Mouse (Mus musculus) heart, embryonic 13.5 days (tissue): Measurements from ENCODE around the gene Spsb1. TPM values are rescaled to one million over a fixed set of nuclear protein-coding genes. Genes with fewer than 3 reads are reported as not detected.

Experiments
- ATAC-seq: fragments of 200-750 bp; cut with Nextera tagmentation; 2 replicates; pipeline ENCODE4 v1.8.0; 2017; ENCODE audit warnings: moderate TSS enrichment; ENCODE audit not compliant: insufficient number of reproducible peaks, low FRiP score, low TSS enrichment; ENCODE audit errors: extremely low read depth
- H3K27ac ChIP-seq: fragments of 300-500 bp; sonication (generic); replicated peaks from 2 replicates; pipeline ENCODE4 v1.5.1; 2015; ENCODE audit warnings: moderate library complexity, mild to moderate bottlenecking, inconsistent platforms
- H3K27me3 ChIP-seq: fragments of 300-500 bp; sonication (generic); replicated peaks from 2 replicates; pipeline ENCODE4 v1.6.1; 2015; ENCODE audit warnings: mild to moderate bottlenecking, inconsistent platforms
- H3K36me3 ChIP-seq: fragments of 300-500 bp; sonication (generic); 2 replicates; pipeline ENCODE4 v1.6.1; 2015; ENCODE audit warnings: mild to moderate bottlenecking, inconsistent platforms
- H3K4me1 ChIP-seq: fragments of 300-500 bp; sonication (generic); 2 replicates; pipeline ENCODE4 v1.6.1; 2015; ENCODE audit warnings: inconsistent platforms
- H3K4me2 ChIP-seq: fragments of 300-500 bp; sonication (generic); 2 replicates; pipeline ENCODE4 v1.6.1; 2015; ENCODE audit warnings: inconsistent platforms, mild to moderate bottlenecking, moderate library complexity
- H3K4me3 ChIP-seq: fragments of 300-500 bp; sonication (generic); 2 replicates; pipeline ENCODE4 v1.5.1; 2015; ENCODE audit warnings: moderate library complexity, mild to moderate bottlenecking, inconsistent platforms
- H3K9ac ChIP-seq: fragments of 300-500 bp; sonication (generic); 2 replicates; pipeline ENCODE4 v1.6.1; 2015; ENCODE audit warnings: inconsistent platforms, mild to moderate bottlenecking, moderate library complexity
- H3K9me3 ChIP-seq: fragments of 300-500 bp; sonication (generic); 2 replicates; pipeline ENCODE4 v1.6.1; 2016; ENCODE audit warnings: inconsistent platforms
- WGBS: fragments of 180-500 bp; shearing (Covaris S2); methylation state at CpG from one replicate; pipeline ENCODE4 v1.1.7; 2015; ENCODE audit warnings: mixed read lengths; 5-methylcytosine and 5-hydroxymethylcytosine counted together
- polyA plus RNA-seq: library from polyadenylated mRNA; unstranded; fragments of >200 nt; fragmentation: Nextera tagmentation; extraction: Ambion mirVana; gene quantifications from 2 replicates; pipeline ENCODE4 v1.2.1, GENCODE M21; 2015

Spsb1 gene
- polyA plus RNA-seq, 1 experiment from 2014 or later: 4.3 TPM

DNA sequence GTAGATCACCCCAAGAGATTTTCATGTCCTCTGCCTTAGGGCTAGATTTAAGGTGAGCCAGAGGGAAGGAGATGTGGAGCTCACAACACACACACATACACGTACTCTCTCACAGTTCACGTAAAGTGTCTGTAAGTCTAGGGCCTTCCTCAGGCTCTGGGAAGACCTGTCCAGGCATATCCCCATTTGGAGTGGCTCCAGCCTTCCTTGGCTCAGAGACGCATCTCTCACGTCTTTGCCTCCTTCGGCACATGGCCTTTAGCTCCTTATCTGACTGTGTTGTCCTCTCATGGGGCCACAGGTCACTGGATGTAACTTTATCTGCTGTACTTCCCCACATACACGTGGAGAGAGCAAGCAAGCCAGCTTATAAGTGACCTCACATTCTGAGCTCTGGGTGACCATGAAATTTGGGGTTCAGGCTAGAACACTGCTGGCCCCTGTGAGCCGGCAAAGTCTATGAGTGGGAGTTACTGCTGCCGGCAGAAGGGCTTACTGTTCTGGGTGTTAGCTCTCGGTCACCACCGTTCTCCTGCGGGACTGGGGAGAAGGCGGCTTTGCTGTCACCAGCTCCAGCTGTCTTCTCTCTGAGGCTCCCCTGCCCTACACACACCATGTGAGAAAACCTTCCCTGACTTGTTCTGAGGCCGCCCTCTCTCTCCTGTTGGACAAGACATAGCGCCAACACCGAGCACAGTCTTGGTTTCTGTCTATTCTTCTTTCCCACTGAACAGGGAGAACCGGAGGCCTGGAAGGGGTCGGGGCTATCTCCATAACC is 72.5 kb downstream of the Spsb1 start:
- H3K4me3 ChIP-seq: no peak overlapping the region
- no peak for ATAC-seq
- no peak overlapping the region for H3K9ac ChIP-seq
- H3K27me3 ChIP-seq: peaks cover 30% of the 10 kb centered on the region; the same call in 1 of the 2 replicates
- peaks cover 36% of the 10 kb centered on the region for H3K4me1 ChIP-seq
- H3K27ac ChIP-seq: 0 out of 2 replicates have a peak overlapping the region, but pooled peaks have one; percentile 12
- no peaks in the 10 kb centered on the region for H3K36me3 ChIP-seq
- no peaks in the 10 kb centered on the region for H3K9me3 ChIP-seq
- no peak overlapping the region for H3K4me2 ChIP-seq
- WGBS: 36% methylated on average over 17 of the region's 17 CpGs

DNA sequence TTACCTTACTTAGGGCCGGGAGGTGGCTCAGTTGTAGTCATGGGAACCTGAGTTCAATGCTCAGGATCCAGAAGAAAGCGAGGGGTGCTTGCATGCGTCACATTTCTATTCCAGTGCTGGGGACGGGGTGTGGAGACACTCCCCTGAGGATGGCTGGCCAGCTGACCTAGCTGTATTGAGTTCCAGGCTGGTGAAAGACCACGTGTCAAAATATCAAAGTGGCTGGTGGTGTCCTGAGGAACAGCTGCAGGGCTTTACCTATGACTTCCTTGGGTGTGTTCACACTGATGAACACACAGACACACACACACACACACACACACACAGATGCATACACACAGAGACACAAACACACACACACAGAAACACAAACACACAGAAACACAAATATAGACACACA is 73.9 kb downstream of the Spsb1 start:
- WGBS: 69% methylated on average over 5 of the region's 5 CpGs
- Histone ChIP-seq H3K4me2 (no peak overlapping the region), H3K9ac (no peak overlapping the region), H3K4me3 (no peak overlapping the region), H3K27me3 (peaks cover 30% of the 10 kb centered on the region; the same call in 1 of the 2 replicates), H3K4me1 (peaks cover 37% of the 10 kb centered on the region), H3K9me3 (no peaks in the 10 kb centered on the region), H3K36me3 (no peaks in the 10 kb centered on the region), H3K27ac (no peak overlapping the region)
- ATAC-seq: no peak

DNA sequence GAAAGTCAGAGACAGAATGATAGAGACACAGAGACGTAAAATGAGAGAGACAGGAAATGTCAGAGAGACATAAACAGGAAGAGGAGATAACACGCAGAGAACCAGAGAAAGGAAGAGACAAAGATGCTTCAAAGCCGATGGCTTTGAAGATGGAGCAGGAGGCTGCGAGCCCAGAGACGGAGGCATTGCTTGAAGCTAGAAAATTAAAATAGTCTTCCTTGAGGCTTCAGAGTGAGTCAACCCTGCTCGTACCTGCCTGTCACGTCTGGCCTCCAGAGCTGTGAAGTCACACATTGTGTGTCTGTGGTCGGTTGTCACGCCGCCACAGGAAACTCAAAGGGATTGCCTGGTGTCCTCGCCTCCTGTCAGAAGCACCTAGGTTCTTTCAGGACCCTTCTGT is 74.9 kb downstream of the Spsb1 start:
- no peak for ATAC-seq
- WGBS: 56% methylated on average over 11 of the region's 11 CpGs
- no peaks in the 10 kb centered on the region for H3K9me3 ChIP-seq
- no peak overlapping the region for H3K4me3 ChIP-seq
- no peaks in the 10 kb centered on the region for H3K36me3 ChIP-seq
- H3K27ac ChIP-seq: no peak overlapping the region
- peaks cover 47% of the 10 kb centered on the region for H3K4me1 ChIP-seq
- H3K27me3 ChIP-seq: peaks cover 27% of the 10 kb centered on the region; the same call in 1 of the 2 replicates
- H3K9ac ChIP-seq: no peak overlapping the region
- H3K4me2 ChIP-seq: no peak overlapping the region

DNA sequence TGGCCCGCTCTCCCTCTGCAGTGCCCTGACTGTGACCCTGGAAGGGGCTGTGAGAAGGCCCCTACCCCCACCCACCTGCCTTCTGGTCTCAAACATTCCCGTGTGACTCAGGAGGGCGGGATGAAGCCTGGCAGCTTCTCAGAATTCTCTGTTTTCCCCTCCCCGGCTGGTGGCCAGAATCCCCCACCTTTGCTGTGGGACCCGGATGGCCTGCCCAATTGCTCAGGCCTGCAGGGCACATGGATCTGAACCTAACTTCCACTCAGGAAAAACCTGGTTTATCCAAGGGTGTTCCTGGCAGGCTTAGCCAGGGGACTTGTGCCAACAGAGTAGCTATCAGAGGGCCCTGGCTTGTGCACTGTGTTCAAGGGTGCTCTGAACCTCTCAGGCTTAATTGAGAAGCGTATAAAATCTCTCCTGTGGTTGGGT is 76.8 kb downstream of the Spsb1 start:
- Histone ChIP-seq H3K9ac (no peak overlapping the region), H3K27me3 (peaks cover 11% of the 10 kb centered on the region; the same call in 1 of the 2 replicates), H3K4me3 (no peak overlapping the region), H3K9me3 (no peaks in the 10 kb centered on the region), H3K36me3 (no peaks in the 10 kb centered on the region), H3K4me1 (peaks cover 54% of the 10 kb centered on the region), H3K27ac (no peak overlapping the region), H3K4me2 (no peak overlapping the region)
- WGBS: 56% methylated on average over 6 of the region's 6 CpGs
- no peak for ATAC-seq

DNA sequence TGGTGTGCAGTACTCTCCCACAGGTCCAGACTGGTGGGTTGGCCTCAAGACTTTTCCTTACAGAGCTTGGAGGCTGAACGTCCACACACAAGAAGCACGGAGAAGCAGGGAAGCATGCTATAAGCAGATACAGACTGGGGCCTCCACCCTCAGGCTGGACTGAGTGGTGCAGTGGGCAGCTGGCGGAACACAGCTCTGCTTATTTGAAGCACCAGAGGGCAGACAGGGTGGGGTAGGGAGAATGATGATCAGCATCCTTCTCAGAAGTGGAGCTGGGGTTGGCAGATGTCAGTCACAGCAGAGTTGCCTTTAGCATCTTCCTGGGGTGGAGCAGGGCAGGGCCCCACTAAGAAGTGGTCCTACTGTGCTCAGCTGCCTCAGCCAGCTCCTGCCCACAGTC is 77.6 kb downstream of the Spsb1 start:
- Histone ChIP-seq H3K4me1 (peaks cover 46% of the 10 kb centered on the region), H3K4me3 (no peak overlapping the region), H3K27ac (no peak overlapping the region), H3K27me3 (peaks cover 11% of the 10 kb centered on the region; the same call in 1 of the 2 replicates), H3K4me2 (no peak overlapping the region), H3K9me3 (no peaks in the 10 kb centered on the region), H3K9ac (no peak overlapping the region), H3K36me3 (no peaks in the 10 kb centered on the region)
- WGBS: 49% methylated on average over 3 of the region's 3 CpGs
- no peak for ATAC-seq

DNA sequence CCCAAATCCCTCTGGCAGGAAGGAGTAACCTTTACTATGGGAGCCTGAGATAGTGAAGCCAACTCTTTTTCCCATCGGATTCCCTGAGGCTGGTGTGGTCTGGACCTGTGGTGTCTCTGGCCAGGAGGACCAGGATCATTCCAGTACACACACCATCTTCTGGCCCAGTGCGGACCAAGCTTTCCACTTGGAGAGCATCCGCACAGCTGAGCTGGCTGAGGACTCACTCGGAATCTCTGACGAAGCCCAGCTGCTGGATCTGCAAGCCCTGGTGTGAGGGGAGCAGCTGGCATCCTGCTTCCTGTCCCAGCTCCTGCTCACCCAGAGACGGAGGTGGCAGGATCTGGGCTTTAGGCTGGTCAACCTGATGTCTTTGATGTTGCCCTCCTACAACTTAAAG is 78.1 kb downstream of the Spsb1 start:
- H3K36me3 ChIP-seq: no peaks in the 10 kb centered on the region
- H3K4me3 ChIP-seq: no peak overlapping the region
- peaks cover 42% of the 10 kb centered on the region for H3K4me1 ChIP-seq
- peaks cover 11% of the 10 kb centered on the region; the same call in 1 of the 2 replicates for H3K27me3 ChIP-seq
- H3K4me2 ChIP-seq: no peak overlapping the region
- ATAC-seq: no peak
- WGBS: 53% methylated on average over 6 of the region's 6 CpGs
- no peaks in the 10 kb centered on the region for H3K9me3 ChIP-seq
- H3K27ac ChIP-seq: no peak overlapping the region
- no peak overlapping the region for H3K9ac ChIP-seq

DNA sequence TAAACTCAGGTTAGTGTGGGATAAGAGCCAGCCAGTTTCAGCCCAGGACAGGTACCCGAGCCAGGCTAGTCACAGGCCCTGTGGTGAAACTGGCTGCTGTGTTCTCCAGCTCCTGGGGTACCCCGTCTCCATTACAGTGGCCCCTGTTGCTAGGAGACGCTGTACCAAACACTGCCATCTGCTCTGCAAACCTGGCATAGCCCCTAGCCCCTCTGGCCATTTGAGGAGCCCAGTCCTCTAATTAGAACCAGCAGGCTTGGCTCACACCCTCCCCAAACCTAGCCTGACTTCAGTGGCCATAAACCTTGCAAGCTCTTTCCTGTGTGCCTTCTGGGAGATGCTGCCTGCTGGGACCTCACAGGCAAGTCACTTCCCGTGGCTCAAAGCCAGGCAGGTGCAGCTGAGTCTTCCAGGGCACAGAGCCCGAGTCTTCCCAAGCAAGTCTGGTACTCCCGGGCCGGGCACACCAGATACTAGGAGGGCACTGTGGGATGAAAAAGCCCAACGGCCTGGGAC is 78.8 kb downstream of the Spsb1 start:
- 70% methylated on average over 8 of the region's 8 CpGs for WGBS
- Histone ChIP-seq H3K4me1 (peaks cover 43% of the 10 kb centered on the region), H3K4me2 (no peak overlapping the region), H3K27me3 (peaks cover 11% of the 10 kb centered on the region; the same call in 1 of the 2 replicates), H3K9ac (no peak overlapping the region), H3K36me3 (no peaks in the 10 kb centered on the region), H3K4me3 (no peak overlapping the region), H3K9me3 (no peaks in the 10 kb centered on the region), H3K27ac (no peak overlapping the region)
- ATAC-seq: no peak

DNA sequence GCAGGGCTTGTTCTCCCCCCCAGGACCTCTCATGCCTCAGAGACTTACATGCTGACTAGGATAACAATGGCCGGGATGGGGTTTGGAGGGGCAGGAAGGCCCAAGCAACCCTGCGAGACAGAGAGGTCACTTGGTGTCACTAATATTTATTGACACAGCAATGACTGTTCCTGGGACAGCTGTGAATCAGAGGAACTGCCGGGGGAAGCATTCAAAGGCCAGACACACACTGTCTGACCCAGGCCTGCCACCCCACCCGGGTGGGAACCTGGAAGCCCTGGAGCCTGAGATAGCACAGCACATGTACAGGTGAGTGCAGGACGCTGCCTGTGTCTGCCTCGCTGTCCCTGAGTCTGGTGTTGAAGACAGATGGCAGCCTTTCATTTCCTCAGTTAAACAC is 79.5 kb downstream of the Spsb1 start:
- ATAC-seq: no peak
- no peak overlapping the region for H3K27ac ChIP-seq
- WGBS: 50% methylated on average over 6 of the region's 6 CpGs

DNA sequence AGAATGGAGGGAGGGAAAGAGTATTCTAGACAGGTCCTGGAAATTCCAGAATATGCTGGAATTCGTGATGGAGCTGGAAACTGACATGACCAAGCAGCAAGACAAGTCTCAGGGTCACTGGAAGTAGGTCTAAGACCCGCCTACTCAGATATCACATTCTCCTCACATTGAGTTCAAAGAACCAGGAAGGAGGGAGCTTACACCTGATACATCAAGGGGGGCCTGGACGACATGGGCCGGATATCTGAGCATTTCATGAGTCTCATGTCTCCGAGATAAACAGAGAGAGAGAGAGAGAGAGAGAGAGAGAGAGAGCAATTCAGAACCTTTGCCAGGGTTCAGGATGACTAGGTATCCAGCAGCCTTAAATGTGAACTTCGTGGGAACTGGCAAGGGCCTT is 82.6 kb downstream of the Spsb1 start:
- Histone ChIP-seq H3K9me3 (no peaks in the 10 kb centered on the region), H3K9ac (no peak overlapping the region), H3K4me1 (peaks cover 42% of the 10 kb centered on the region), H3K4me3 (no peak overlapping the region), H3K27ac (no peak overlapping the region), H3K36me3 (no peaks in the 10 kb centered on the region), H3K4me2 (no peak overlapping the region), H3K27me3 (no peaks in the 10 kb centered on the region)
- WGBS: 51% methylated on average over 6 of the region's 6 CpGs
- ATAC-seq: no peak

More for the DNA sequence above, 79.5 kb downstream of the Spsb1 start:
- H3K9ac ChIP-seq: no peak overlapping the region
- no peaks in the 10 kb centered on the region for H3K36me3 ChIP-seq
- no peak overlapping the region for H3K4me2 ChIP-seq
- peaks cover 43% of the 10 kb centered on the region for H3K4me1 ChIP-seq
- no peaks in the 10 kb centered on the region for H3K9me3 ChIP-seq
- H3K4me3 ChIP-seq: no peak overlapping the region
- H3K27me3 ChIP-seq: peaks cover 4% of the 10 kb centered on the region; the same call in 1 of the 2 replicates

DNA sequence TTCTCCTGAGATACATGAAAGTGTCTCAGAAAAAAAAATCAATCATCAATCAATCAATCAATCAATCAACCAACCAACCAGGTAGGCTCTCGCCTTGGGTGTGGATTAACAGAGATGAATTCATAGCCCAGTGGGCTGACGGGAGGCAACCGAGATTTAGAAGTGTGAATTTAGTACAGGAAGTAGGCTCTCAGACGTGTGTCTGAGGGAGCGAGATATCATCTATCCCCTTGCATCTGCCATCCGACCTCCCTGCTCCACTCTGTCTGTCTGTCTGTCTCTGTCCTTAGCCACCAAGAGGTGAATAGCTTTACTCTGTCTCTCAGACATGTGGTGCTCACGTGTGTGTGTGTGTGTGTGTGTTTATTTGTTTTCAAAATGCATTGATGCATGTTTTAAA is 83.3 kb downstream of the Spsb1 start:
- Histone ChIP-seq H3K36me3 (no peaks in the 10 kb centered on the region), H3K27ac (no peak overlapping the region), H3K9me3 (no peaks in the 10 kb centered on the region), H3K4me1 (peaks cover 37% of the 10 kb centered on the region), H3K4me3 (no peak overlapping the region), H3K9ac (no peak overlapping the region), H3K4me2 (no peak overlapping the region), H3K27me3 (no peaks in the 10 kb centered on the region)
- 54% methylated on average over 7 of the region's 7 CpGs for WGBS
- no peak for ATAC-seq

DNA sequence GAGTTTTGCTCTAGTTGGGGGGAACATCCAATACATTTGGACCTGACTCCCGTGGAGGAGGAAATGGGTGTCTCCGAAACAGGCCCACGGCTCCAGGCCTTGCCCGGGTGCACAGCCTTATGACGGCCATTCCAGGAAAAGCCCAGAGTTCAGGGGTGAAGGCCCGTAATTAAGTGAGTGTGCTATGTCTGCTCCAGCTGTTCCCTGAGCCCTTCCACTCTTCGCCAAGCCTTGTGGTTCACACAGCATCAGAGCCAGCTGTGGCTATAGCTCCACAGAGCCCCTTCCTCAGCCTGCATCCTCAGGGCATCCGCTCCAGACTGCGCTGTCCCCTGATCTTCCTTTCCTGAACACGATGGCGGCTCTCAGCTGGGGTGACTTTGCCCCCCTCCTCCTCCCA is 83.8 kb downstream of the Spsb1 start:
- H3K9me3 ChIP-seq: no peaks in the 10 kb centered on the region
- WGBS: 72% methylated on average over 11 of the region's 11 CpGs
- no peak overlapping the region for H3K4me3 ChIP-seq
- no peak overlapping the region for H3K9ac ChIP-seq
- H3K36me3 ChIP-seq: no peaks in the 10 kb centered on the region
- H3K27me3 ChIP-seq: no peaks in the 10 kb centered on the region
- no peak for ATAC-seq
- peaks cover 31% of the 10 kb centered on the region for H3K4me1 ChIP-seq
- H3K4me2 ChIP-seq: no peak overlapping the region
- no peak overlapping the region for H3K27ac ChIP-seq

DNA sequence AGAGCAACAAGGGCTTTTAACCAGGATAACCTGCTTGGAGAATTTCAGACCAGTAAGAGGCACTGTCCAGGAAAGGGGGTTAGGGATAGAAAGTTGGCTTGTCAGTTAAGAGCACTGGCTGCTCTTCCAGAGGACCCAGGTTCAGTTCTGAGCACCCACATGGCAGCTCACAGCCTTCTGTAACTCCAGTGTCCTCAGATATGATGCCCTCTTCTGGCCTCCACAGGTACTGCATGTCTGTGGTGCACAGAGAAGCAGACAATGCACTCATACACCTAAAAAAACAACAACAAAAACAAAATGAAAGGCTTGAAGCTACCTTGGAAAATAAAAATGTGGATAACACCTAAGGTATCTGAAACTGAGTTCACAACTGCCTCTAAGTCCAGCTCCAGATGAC is 84.4 kb downstream of the Spsb1 start:
- no peak overlapping the region for H3K4me2 ChIP-seq
- no peak overlapping the region for H3K9ac ChIP-seq
- H3K27ac ChIP-seq: no peak overlapping the region
- peaks cover 25% of the 10 kb centered on the region for H3K4me1 ChIP-seq
- H3K36me3 ChIP-seq: no peaks in the 10 kb centered on the region
- ATAC-seq: no peak
- no peaks in the 10 kb centered on the region for H3K9me3 ChIP-seq
- no peaks in the 10 kb centered on the region for H3K27me3 ChIP-seq
- H3K4me3 ChIP-seq: no peak overlapping the region
